Mouse (Mus musculus): Measurements from ENCODE around the gene Nop16. TPM values are rescaled to one million over a fixed set of nuclear protein-coding genes. Genes with fewer than 3 reads are reported as not detected.
A peak's percentile ranks its signal among the peaks of the same experiment; 100 is the strongest.

The Nop16 gene
- polyA plus RNA-seq, 1 experiment, result 7.0 TPM

- DNase-seq (ENCODE audit: low read depth in 1 of 2, low spot score in 2 of 2), result no peak
- no peaks in the 10 kb centered on the region for H3K4me1 ChIP-seq (ENCODE audit: control insufficient read depth, insufficient read depth, insufficient read length)
- 92% methylated on average over 5 of the region's 5 CpGs for WGBS
- TF ChIP-seq CTCF (IDR thresholded peaks at IDR 0.05; ENCODE audit: extremely low read depth, insufficient read depth, insufficient read length, insufficient replicate concordance) (no peak), POLR2A (IDR thresholded peaks at IDR 0.05; ENCODE audit: low read depth, low read length) (no peak)
- H3K36me3 ChIP-seq (ENCODE audit: control insufficient read depth, insufficient read depth, low read length), result no peaks in the 10 kb centered on the region; the same call in 1 of the 2 replicates
- no peak overlapping the region for H3K27ac ChIP-seq (ENCODE audit: insufficient read depth, low read length)
- no peak overlapping the region for H3K4me3 ChIP-seq (ENCODE audit: extremely low read depth, insufficient read depth, insufficient read length)
- H3K27me3 ChIP-seq (ENCODE audit: control insufficient read depth, insufficient read depth, low read length), result no peaks in the 10 kb centered on the region
These were observed 7.0 kb upstream of the Nop16 start for GRCm38 (mm10) chr13:54596870-54597269.

- Histone ChIP-seq H3K36me3 (ENCODE audit: control insufficient read depth, insufficient read depth, low read length) (no peaks in the 10 kb centered on the region; the same call in 1 of the 2 replicates), H3K4me3 (ENCODE audit: extremely low read depth, insufficient read depth, insufficient read length) (no peak overlapping the region), H3K27ac (ENCODE audit: insufficient read depth, low read length) (no peak overlapping the region), H3K4me1 (ENCODE audit: control insufficient read depth, insufficient read depth, insufficient read length) (0 out of 2 replicates have a peak, but pooled peaks cover 1% of the 10 kb centered on the region), H3K27me3 (ENCODE audit: control insufficient read depth, insufficient read depth, low read length) (no peaks in the 10 kb centered on the region)
- no peak for DNase-seq (ENCODE audit: low read depth in 1 of 2, low spot score in 2 of 2)
- TF ChIP-seq CTCF (IDR thresholded peaks at IDR 0.05; ENCODE audit: extremely low read depth, insufficient read depth, insufficient read length, insufficient replicate concordance), result no peak
- TF ChIP-seq POLR2A (IDR thresholded peaks at IDR 0.05; ENCODE audit: low read depth, low read length), result no peak
- WGBS, result 92% methylated on average over 8 of the region's 8 CpGs
These were observed 6.3 kb upstream of the Nop16 start for GRCm38 (mm10) chr13:54596107-54596690.

GRCm38 (mm10) chr13:54593617-54594016, 3.7 kb upstream of the Nop16 start:
- TF ChIP-seq CTCF (IDR thresholded peaks at IDR 0.05; ENCODE audit: extremely low read depth, insufficient read depth, insufficient read length, insufficient replicate concordance) (no peak), POLR2A (IDR thresholded peaks at IDR 0.05; ENCODE audit: low read depth, low read length) (no peak)
- H3K4me3 ChIP-seq (ENCODE audit: extremely low read depth, insufficient read depth, insufficient read length), result no peak overlapping the region
- H3K36me3 ChIP-seq (ENCODE audit: control insufficient read depth, insufficient read depth, low read length), result no peaks in the 10 kb centered on the region
- no peak overlapping the region for H3K27ac ChIP-seq (ENCODE audit: insufficient read depth, low read length)
- WGBS, result 86% methylated on average over 11 of the region's 11 CpGs
- no peaks in the 10 kb centered on the region for H3K27me3 ChIP-seq (ENCODE audit: control insufficient read depth, insufficient read depth, low read length)
- H3K4me1 ChIP-seq (ENCODE audit: control insufficient read depth, insufficient read depth, insufficient read length), result 0 out of 2 replicates have a peak, but pooled peaks cover 5% of the 10 kb centered on the region
- no peak for DNase-seq (ENCODE audit: low read depth in 1 of 2, low spot score in 2 of 2)

- DNase-seq (ENCODE audit: low read depth in 1 of 2, low spot score in 2 of 2), result no peak
- TF ChIP-seq POLR2A (IDR thresholded peaks at IDR 0.05; ENCODE audit: low read depth, low read length) (no peak), CTCF (IDR thresholded peaks at IDR 0.05; ENCODE audit: extremely low read depth, insufficient read depth, insufficient read length, insufficient replicate concordance) (no peak)
- H3K36me3 ChIP-seq (ENCODE audit: control insufficient read depth, insufficient read depth, low read length), result no peaks in the 10 kb centered on the region
- 81% methylated on average over 8 of the region's 8 CpGs for WGBS
- H3K4me3 ChIP-seq (ENCODE audit: extremely low read depth, insufficient read depth, insufficient read length), result no peak overlapping the region
- 0 out of 2 replicates have a peak, but pooled peaks cover 5% of the 10 kb centered on the region for H3K4me1 ChIP-seq (ENCODE audit: control insufficient read depth, insufficient read depth, insufficient read length)
- no peaks in the 10 kb centered on the region for H3K27me3 ChIP-seq (ENCODE audit: control insufficient read depth, insufficient read depth, low read length)
- H3K27ac ChIP-seq (ENCODE audit: insufficient read depth, low read length), result no peak overlapping the region
These were observed 2.0 kb upstream of the Nop16 start for GRCm38 (mm10) chr13:54591776-54592356.

- H3K36me3 ChIP-seq (ENCODE audit: control insufficient read depth, insufficient read depth, low read length), result peaks cover 10% of the 10 kb centered on the region
- DNase-seq (ENCODE audit: low read depth in 1 of 2, low spot score in 2 of 2), result no peak
- no peaks in the 10 kb centered on the region for H3K27me3 ChIP-seq (ENCODE audit: control insufficient read depth, insufficient read depth, low read length)
- peak overlapping the region; percentile 24; the same call in 1 of the 2 replicates for H3K27ac ChIP-seq (ENCODE audit: insufficient read depth, low read length)
- WGBS, result under 1% methylated on average over 24 of the region's 24 CpGs
- H3K4me1 ChIP-seq (ENCODE audit: control insufficient read depth, insufficient read depth, insufficient read length), result 0 out of 2 replicates have a peak, but pooled peaks cover 5% of the 10 kb centered on the region
- peak overlapping the region; percentile 85 for H3K4me3 ChIP-seq (ENCODE audit: extremely low read depth, insufficient read depth, insufficient read length)
- TF ChIP-seq POLR2A (IDR thresholded peaks at IDR 0.05; ENCODE audit: low read depth, low read length) (no peak), CTCF (IDR thresholded peaks at IDR 0.05; ENCODE audit: extremely low read depth, insufficient read depth, insufficient read length, insufficient replicate concordance) (no peak)
These were observed 385 bp downstream of the Nop16 start for GRCm38 (mm10) chr13:54589414-54589995.

GRCm38 (mm10) chr13:54585831-54586230, 4.1 kb downstream of the Nop16 start:
- no peak for DNase-seq (ENCODE audit: low read depth in 1 of 2, low spot score in 2 of 2)
- Histone ChIP-seq H3K27ac (ENCODE audit: insufficient read depth, low read length) (no peak overlapping the region), H3K4me3 (ENCODE audit: extremely low read depth, insufficient read depth, insufficient read length) (no peak overlapping the region), H3K4me1 (ENCODE audit: control insufficient read depth, insufficient read depth, insufficient read length) (peaks cover under 1% of the 10 kb centered on the region; the same call in 1 of the 2 replicates), H3K27me3 (ENCODE audit: control insufficient read depth, insufficient read depth, low read length) (no peaks in the 10 kb centered on the region), H3K36me3 (ENCODE audit: control insufficient read depth, insufficient read depth, low read length) (peaks cover 18% of the 10 kb centered on the region)
- 91% methylated on average over 11 of the region's 11 CpGs for WGBS
- TF ChIP-seq POLR2A (IDR thresholded peaks at IDR 0.05; ENCODE audit: low read depth, low read length) (no peak), CTCF (IDR thresholded peaks at IDR 0.05; ENCODE audit: extremely low read depth, insufficient read depth, insufficient read length, insufficient replicate concordance) (no peak)
